Comparison of ENCODE assay signal across 9 mouse cellular contexts in genomic region chr9:15169714-15170113, GRCm38 (mm10). TPM values are rescaled to one million over a fixed set of nuclear protein-coding genes. Genes with fewer than 3 reads are reported as not detected.
DNase-seq lines count a peak whose midpoint lies in the region; ATAC-seq lines count a peak whose summit lies in the region.
"Had no signal": no experiment of that assay in that cellular context is flagged by ENCODE, and none has a peak within 500 bp of the region (broad histone marks: within the 10 kb centered on the region; RNA-seq: fewer than 3 reads in every experiment).

No protein-coding gene starts in this region.

- DNase-seq in heart, adult 11 months: peak; percentile 45
- DNase-seq in heart, postnatal 36 days: no peak
- DNase-seq in lung, postnatal 10 days: peak; percentile 40
- DNase-seq in lung, postnatal 4 days: no peak
- peak; percentile 8 for DNase-seq in embryo, embryonic 11.5 days (ENCODE audit: low read depth, low spot score)
- DNase-seq in naive thymus-derived CD4-positive, alpha-beta T cell, adult 2 months (ENCODE audit: low read depth): peak; percentile 10
- DNase-seq in urinary bladder, postnatal 36 days (ENCODE audit: low spot score in 2 of 2): no peak

- no peak overlapping the region for H3K27ac ChIP-seq in forebrain, embryonic 12.5 days
- H3K27ac ChIP-seq: macrophage had no signal

- H3K9ac ChIP-seq in forebrain, embryonic 12.5 days: no peak overlapping the region

- H3K9me3 ChIP-seq in forebrain, embryonic 12.5 days: no peaks in the 10 kb centered on the region

- WGBS in forebrain, embryonic 12.5 days: 86% methylated on average over 1 of the region's 1 CpGs

- intact Hi-C loops in heart, postnatal 36 days (cut with DNase I): loop anchor here (5.0 kb wide), 1 partner anchor 137 kb away; no protein-coding TSS in a partner anchor

- no peaks in the 10 kb centered on the region for H3K36me3 ChIP-seq in forebrain, embryonic 12.5 days (replicated peaks)

- no peak overlapping the region for H3K4me3 ChIP-seq in forebrain, embryonic 12.5 days (replicated peaks)

- H3K27me3 ChIP-seq in forebrain, embryonic 12.5 days: no peaks in the 10 kb centered on the region

- H3K4me2 ChIP-seq in forebrain, embryonic 12.5 days: no peak overlapping the region

- no peak for ATAC-seq in forebrain, embryonic 12.5 days (ENCODE audit: low FRiP score)

- no peaks in the 10 kb centered on the region for H3K4me1 ChIP-seq in forebrain, embryonic 12.5 days

RNA-seq across cellular contexts. Expression of gene Hephl1, which starts 57.8 kb away (rescaled TPM):
- total RNA-seq in heart, postnatal 36 days (2021): under 1 TPM; 0.08 to 0.16 TPM
- polyA plus RNA-seq in forebrain, embryonic 12.5 days (2016; fragmentation: Nextera tagmentation; extraction: Ambion mirVana): not detected in 2 replicates
- polyA plus RNA-seq: macrophage had no signal

Comparison
In these comparisons a context has a peak if more than half of its experiments do, and no peak if none do; other contexts are left out.
1. DNase-seq: peak in heart, adult 11 months (single experiment), lung, postnatal 10 days (single experiment), embryo, embryonic 11.5 days (single experiment) and naive thymus-derived CD4-positive, alpha-beta T cell, adult 2 months (single experiment); none in heart, postnatal 36 days (0 of 2), lung, postnatal 4 days (0 of 2) and urinary bladder, postnatal 36 days (0 of 2).